Mouse (Mus musculus) myocyte (in vitro differentiated cells): Measurements from ENCODE around the gene Dusp27. TPM values are rescaled to one million over a fixed set of nuclear protein-coding genes. Genes with fewer than 3 reads are reported as not detected.

Source experiments
- H3K27me3 ChIP-seq: one replicate; pipeline ENCODE4 v1.6.1; 2011; ENCODE audit not compliant: control insufficient read depth, insufficient read depth, insufficient read length
- H3K36me3 ChIP-seq: one replicate; pipeline ENCODE4 v1.6.1; 2011; ENCODE audit not compliant: control insufficient read depth, insufficient read depth
- H3K4me2 ChIP-seq: one replicate; pipeline ENCODE4 v1.6.1; 2011; ENCODE audit warnings: low read depth, control low read depth
- H3K4me3 ChIP-seq: one replicate; pipeline ENCODE4 v1.5.1; 2011; ENCODE audit warnings: mild to moderate bottlenecking, control low read depth, moderate library complexity
- H3K79me2 ChIP-seq: one replicate; pipeline ENCODE4 v1.6.1; 2011; ENCODE audit not compliant: control insufficient read depth, insufficient read depth
- H3ac ChIP-seq: one replicate; pipeline ENCODE4 v1.6.1; 2011; ENCODE audit not compliant: control insufficient read depth, insufficient read length
- CEBPB ChIP-seq: IDR thresholded peaks from 2 replicates; pipeline ENCODE4 v1.6.1; 2011; ENCODE audit warnings: mild to moderate bottlenecking, moderate library complexity; ENCODE audit not compliant: poor library complexity, insufficient read depth, severe bottlenecking
- E2F4 ChIP-seq: IDR thresholded peaks from one replicate; pipeline ENCODE4 v1.6.1; 2011; ENCODE audit warnings: mild to moderate bottlenecking, control low read depth, moderate library complexity; ENCODE audit not compliant: insufficient read depth
- MAX ChIP-seq: IDR thresholded peaks from one replicate; pipeline ENCODE4 v1.6.1; 2011; ENCODE audit warnings: low read depth, mild to moderate bottlenecking, control low read depth
- MYOD1 ChIP-seq, 3 experiments: IDR thresholded peaks; one replicate each; pipeline ENCODE4 v1.6.1; 2011; ENCODE audit warnings: control low read depth in 2 of 3, low read depth in 2 of 3, mild to moderate bottlenecking in 2 of 3, moderate library complexity in 1 of 3; ENCODE audit not compliant: insufficient read length in 2 of 3, control insufficient read depth in 1 of 3
- MYOG ChIP-seq, 3 experiments: IDR thresholded peaks; one replicate each; pipeline ENCODE4 v1.6.1; 2011; ENCODE audit warnings: control low read depth in 2 of 3, low read depth in 2 of 3, mild to moderate bottlenecking in 2 of 3; ENCODE audit not compliant: insufficient read length in 2 of 3, control insufficient read depth in 1 of 3, insufficient read depth in 1 of 3
- POLR2A ChIP-seq: IDR thresholded peaks from one replicate; pipeline ENCODE4 v1.6.1; 2011; ENCODE audit warnings: low read depth, mild to moderate bottlenecking, control low read depth, moderate library complexity; ENCODE audit not compliant: insufficient read length
- POLR2AphosphoS2 ChIP-seq: IDR thresholded peaks from one replicate; pipeline ENCODE4 v1.6.1; 2011; ENCODE audit warnings: low read depth, control low read depth; ENCODE audit not compliant: insufficient read length
- REST ChIP-seq: IDR thresholded peaks from one replicate; pipeline ENCODE4 v1.6.1; 2011; ENCODE audit warnings: mild to moderate bottlenecking, control low read depth, moderate library complexity; ENCODE audit not compliant: insufficient read depth, insufficient read length
- SRF ChIP-seq: IDR thresholded peaks from one replicate; pipeline ENCODE4 v1.6.1; 2011; ENCODE audit warnings: low read depth; ENCODE audit not compliant: control insufficient read depth, insufficient read length
- TCF12 ChIP-seq: IDR thresholded peaks from one replicate; pipeline ENCODE4 v1.6.1; 2011; ENCODE audit warnings: mild to moderate bottlenecking, control low read depth; ENCODE audit not compliant: poor library complexity, insufficient read depth, severe bottlenecking
- TCF3 ChIP-seq: IDR thresholded peaks from one replicate; pipeline ENCODE4 v1.6.1; 2011; ENCODE audit warnings: low read depth, control low read depth; ENCODE audit not compliant: insufficient read length
- USF1 ChIP-seq: IDR thresholded peaks from one replicate; pipeline ENCODE4 v1.6.1; 2011; ENCODE audit warnings: low read depth, mild to moderate bottlenecking, control low read depth, moderate library complexity
- polyA plus RNA-seq: library from polyadenylated mRNA; unstranded; fragments of >200 nt; fragmentation: generic; extraction: Trizol; gene quantifications from one replicate; pipeline ENCODE4 v1.2.1, GENCODE M21; 2012; ENCODE audit warnings: missing spikeins

The Dusp27 gene
- polyA plus RNA-seq, 1 experiment = 38.3 TPM

- H3K27me3 ChIP-seq = no peaks in the 10 kb centered on the region
- TF ChIP-seq MYOG (IDR thresholded peaks at IDR 0.05; ENCODE audit: control insufficient read depth in 1 of 3, insufficient read depth in 1 of 3, insufficient read length in 2 of 3, low read depth in 2 of 3) = no peak
- TF ChIP-seq MAX = no peak
- no peak for TF ChIP-seq MYOD1 (IDR thresholded peaks at IDR 0.05; ENCODE audit: control insufficient read depth in 1 of 3, insufficient read length in 2 of 3, low read depth in 2 of 3)
- TF ChIP-seq SRF = no peak
- TF ChIP-seq USF1 = no peak
- H3ac ChIP-seq = no peak overlapping the region
- no peak overlapping the region for H3K4me2 ChIP-seq
- H3K4me3 ChIP-seq = no peak overlapping the region
- no peaks in the 10 kb centered on the region for H3K79me2 ChIP-seq
- H3K36me3 ChIP-seq = no peaks in the 10 kb centered on the region
Observed at GRCm38 (mm10) chr1:166139620-166140184, 12.0 kb upstream of the Dusp27 start.

DNA sequence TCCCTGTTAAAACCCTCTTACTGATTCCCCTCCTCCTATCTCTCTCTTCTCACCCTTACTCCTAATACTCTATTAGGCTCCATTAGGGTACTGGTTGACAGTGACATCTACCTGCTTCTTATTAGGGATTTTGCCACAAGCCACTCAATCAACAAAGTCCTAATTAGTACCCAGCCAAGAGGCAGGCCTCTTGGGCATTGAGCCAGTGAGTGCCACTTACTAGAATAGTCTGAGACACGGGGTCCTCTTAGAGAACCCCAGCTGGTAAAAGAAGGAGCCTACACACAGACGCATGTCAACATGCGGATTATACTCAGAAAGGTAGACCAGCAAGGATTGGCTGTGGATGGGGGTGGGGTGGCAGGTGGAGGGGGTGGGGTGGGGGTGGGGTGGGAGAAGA lies 11.4 kb upstream of the Dusp27 start:
- no peak overlapping the region for H3K4me2 ChIP-seq
- H3K4me3 ChIP-seq = no peak overlapping the region
- H3K27me3 ChIP-seq = no peaks in the 10 kb centered on the region
- no peaks in the 10 kb centered on the region for H3K36me3 ChIP-seq
- no peaks in the 10 kb centered on the region for H3K79me2 ChIP-seq
- no peak overlapping the region for H3ac ChIP-seq
- TF ChIP-seq MYOG (IDR thresholded peaks at IDR 0.05; ENCODE audit: control insufficient read depth in 1 of 3, insufficient read depth in 1 of 3, insufficient read length in 2 of 3, low read depth in 2 of 3) (no peak), POLR2A (no peak), CEBPB (no peak), MAX (no peak), SRF (no peak), TCF12 (no peak), E2F4 (no peak), TCF3 (no peak), REST (no peak), MYOD1 (IDR thresholded peaks at IDR 0.05; ENCODE audit: control insufficient read depth in 1 of 3, insufficient read length in 2 of 3, low read depth in 2 of 3) (no peak), POLR2AphosphoS2 (no peak), USF1 (no peak)

DNA sequence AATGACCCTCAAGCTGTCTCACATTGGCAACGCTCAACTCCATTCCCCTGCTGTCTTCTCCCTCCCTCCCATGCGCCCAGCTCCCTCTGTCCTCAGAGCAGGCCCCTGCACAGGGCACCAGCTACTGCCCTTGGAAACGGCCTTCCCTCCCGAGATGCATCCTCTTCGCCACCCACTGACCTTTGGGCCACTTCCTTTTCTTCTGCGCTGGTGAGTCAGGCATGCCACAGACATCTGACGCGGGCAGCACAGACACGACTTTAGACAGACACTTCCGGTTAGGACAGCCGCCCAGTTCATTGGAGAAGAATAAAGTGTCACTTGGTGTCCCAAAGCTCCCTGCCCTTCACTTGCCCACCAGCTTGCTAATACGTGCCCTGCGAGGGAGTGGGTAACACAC lies 10.4 kb upstream of the Dusp27 start:
- Histone ChIP-seq H3K4me2 (peak overlapping the region; percentile 99), H3K36me3 (no peaks in the 10 kb centered on the region), H3K4me3 (peak overlapping the region; percentile 18), H3K27me3 (no peaks in the 10 kb centered on the region), H3K79me2 (no peaks in the 10 kb centered on the region), H3ac (no peak overlapping the region)
- TF ChIP-seq MYOG (IDR thresholded peaks at IDR 0.05; ENCODE audit: control insufficient read depth in 1 of 3, insufficient read depth in 1 of 3, insufficient read length in 2 of 3, low read depth in 2 of 3) (peak in 1 of 3 experiments; percentile 54), POLR2AphosphoS2 (peak; percentile 16), POLR2A (peak; percentile 66), REST (no peak), MYOD1 (IDR thresholded peaks at IDR 0.05; ENCODE audit: control insufficient read depth in 1 of 3, insufficient read length in 2 of 3, low read depth in 2 of 3) (peak in 1 of 3 experiments; percentile 58), E2F4 (no peak), TCF12 (no peak)

- TF ChIP-seq MYOG (IDR thresholded peaks at IDR 0.05; ENCODE audit: control insufficient read depth in 1 of 3, insufficient read depth in 1 of 3, insufficient read length in 2 of 3, low read depth in 2 of 3) (peak in 1 of 3 experiments; percentile 46), USF1 (no peak)
- Histone ChIP-seq H3K4me3 (peak overlapping the region; percentile 18), H3K27me3 (no peaks in the 10 kb centered on the region), H3K36me3 (no peaks in the 10 kb centered on the region), H3K4me2 (peak overlapping the region; percentile 99), H3K79me2 (no peaks in the 10 kb centered on the region), H3ac (no peak overlapping the region)
Observed at GRCm38 (mm10) chr1:166137244-166137938, 9.7 kb upstream of the Dusp27 start.

DNA sequence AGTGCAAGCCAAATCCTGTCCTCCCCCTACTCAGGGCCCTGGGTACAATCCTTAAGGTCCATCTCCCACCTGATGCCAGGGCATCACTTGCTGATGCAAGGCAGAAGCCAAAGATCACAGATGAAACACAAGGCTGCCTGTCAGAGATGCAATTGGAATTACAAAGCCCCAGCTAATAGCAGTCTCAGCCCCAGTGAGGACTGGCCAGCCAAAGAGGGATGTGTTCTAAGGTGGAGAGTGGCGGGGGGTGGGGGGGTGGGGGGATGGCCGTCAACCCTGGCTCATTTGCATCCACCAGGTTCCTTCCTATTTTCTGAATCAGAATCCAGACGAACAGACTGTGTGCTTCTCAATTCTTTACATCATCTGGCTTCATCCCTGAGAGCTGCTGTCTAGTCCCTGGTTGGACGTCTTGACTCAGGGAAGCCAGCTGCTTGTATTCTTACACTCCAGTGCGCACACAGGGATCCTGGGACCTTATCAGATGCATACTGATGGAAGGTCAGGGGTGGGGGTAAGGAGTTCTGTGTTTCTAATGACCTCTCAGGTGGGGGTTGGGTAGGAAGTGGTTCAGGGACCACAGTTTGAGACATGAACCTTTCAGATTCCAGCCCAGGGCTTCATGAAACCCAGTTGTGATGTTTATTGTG lies 7.5 kb upstream of the Dusp27 start:
- Histone ChIP-seq H3K36me3 (no peaks in the 10 kb centered on the region), H3K79me2 (no peaks in the 10 kb centered on the region), H3K4me2 (no peak overlapping the region), H3K27me3 (no peaks in the 10 kb centered on the region), H3ac (no peak overlapping the region), H3K4me3 (no peak overlapping the region)
- no peak for TF ChIP-seq TCF3
- no peak for TF ChIP-seq TCF12
- TF ChIP-seq E2F4 = no peak
- TF ChIP-seq POLR2A = no peak
- TF ChIP-seq SRF = no peak
- TF ChIP-seq CEBPB = no peak
- no peak for TF ChIP-seq REST
- no peak for TF ChIP-seq POLR2AphosphoS2
- TF ChIP-seq MYOG (IDR thresholded peaks at IDR 0.05; ENCODE audit: control insufficient read depth in 1 of 3, insufficient read depth in 1 of 3, insufficient read length in 2 of 3, low read depth in 2 of 3) = no peak
- no peak for TF ChIP-seq MYOD1 (IDR thresholded peaks at IDR 0.05; ENCODE audit: control insufficient read depth in 1 of 3, insufficient read length in 2 of 3, low read depth in 2 of 3)
- TF ChIP-seq USF1 = no peak
- TF ChIP-seq MAX = no peak
